Mouse (Mus musculus): ENCODE measurements around the gene Phf6.

- TF ChIP-seq CTCF (IDR thresholded peaks at IDR 0.05) (no peak), EP300 (IDR thresholded peaks at IDR 0.05) (no peak)
Observed at GRCm38 (mm10) chrX:52945509-52945908, 33.4 kb downstream of the Phf6 start.

Measured in lung, postnatal 0 days (tissue).